Mouse (Mus musculus) erythroblast, embryonic 14.5 days (primary cell): ENCODE results near the gene Cd22. TPM values are rescaled to one million over a fixed set of nuclear protein-coding genes. Genes with fewer than 3 reads are reported as not detected.
"Not testable (repeated sequence)": the region's sequence is repeated elsewhere in the genome, so short reads cannot be mapped to it uniquely, and the experiment has no call there.

Experiments
- H3K27me3 ChIP-seq: 2 replicates; pipeline ENCODE4 v1.6.1; 2012; ENCODE audit warnings: inconsistent platforms; ENCODE audit not compliant: control insufficient read depth
- H3K36me3 ChIP-seq: 2 replicates; pipeline ENCODE4 v1.6.1; 2012; ENCODE audit warnings: mild to moderate bottlenecking, inconsistent platforms; ENCODE audit not compliant: control insufficient read depth
- H3K4me1 ChIP-seq: 2 replicates; pipeline ENCODE4 v1.6.1; 2012; ENCODE audit warnings: inconsistent platforms; ENCODE audit not compliant: control insufficient read depth
- H3K4me3 ChIP-seq: replicated peaks from 2 replicates; pipeline ENCODE3; 2012; ENCODE audit warnings: moderate library complexity, mild to moderate bottlenecking, inconsistent platforms
- H3K9me3 ChIP-seq: 2 replicates; pipeline ENCODE4 v1.6.1; 2012; ENCODE audit warnings: low read length, inconsistent platforms, mixed read lengths; ENCODE audit not compliant: control insufficient read depth
- GATA1 ChIP-seq: IDR thresholded peaks from 2 replicates; pipeline ENCODE4 v1.6.1; 2012; ENCODE audit warnings: low read length, inconsistent platforms, mixed read lengths
- TAL1 ChIP-seq: IDR thresholded peaks from 3 replicates; pipeline ENCODE4 v1.6.1; 2012; ENCODE audit warnings: low read length, inconsistent platforms, mixed read lengths
- polyA plus RNA-seq: library from polyadenylated mRNA; stranded (reverse); fragments of >175 nt; gene quantifications from 2 replicates; pipeline ENCODE4 v1.2.3, GENCODE M21; 2012

Gene Cd22
- polyA plus RNA-seq, result not detected in 2 replicates

DNA sequence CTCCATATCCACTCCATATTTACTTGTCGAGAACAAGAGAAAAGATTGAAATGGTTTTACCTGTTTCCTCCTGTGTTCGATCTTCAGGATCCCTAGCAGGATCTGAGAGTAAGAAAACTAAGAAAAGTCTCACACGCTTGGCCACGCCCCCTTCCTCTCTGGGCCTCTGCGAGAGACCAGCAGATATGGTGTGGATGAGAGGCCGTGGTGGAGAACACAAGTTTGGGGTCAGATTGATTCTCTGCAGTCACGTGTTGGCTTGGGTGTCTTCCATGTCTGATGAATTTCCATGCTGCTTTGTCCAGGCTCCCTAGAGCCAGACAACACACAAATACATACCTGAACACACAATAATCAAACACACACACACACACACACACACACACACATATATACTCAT is at the start of gene Cd22:
Gene Cd22 (minus strand): TSS at position 167 of the 400 bp plus-strand sequence.
- Histone ChIP-seq H3K36me3 (no peaks in the 10 kb centered on the region), H3K4me3 (no peak within 1 kb of the TSS), H3K27me3 (no peaks in the 10 kb centered on the region), H3K9me3 (no peaks in the 10 kb centered on the region), H3K4me1 (no peaks in the 10 kb centered on the region)
- TF ChIP-seq TAL1 (no peak), GATA1 (no peak)

- not testable (repeated sequence) for H3K27me3 ChIP-seq, H3K4me1 ChIP-seq, H3K9me3 ChIP-seq
Measured at GRCm38 (mm10) chr7:30924581-30924980, 44.4 kb upstream of the Cd22 start, which contains the start of gene Hamp2. Gene Hamp2 (minus strand): TSS chr7:30924681.

GRCm38 (mm10) chr7:30924071-30924470 is 43.9 kb upstream of the Cd22 start:
- TF ChIP-seq GATA1 (no peak), TAL1 (no peak)
- Histone ChIP-seq H3K27me3 (no peaks in the 10 kb centered on the region), H3K4me1 (peaks cover 3% of the 10 kb centered on the region; the same call in 1 of the 2 replicates), H3K4me3 (no peak overlapping the region), H3K36me3 (no peaks in the 10 kb centered on the region), H3K9me3 (no peaks in the 10 kb centered on the region)

More at GRCm38 (mm10) chr7:30924581-30924980, 44.4 kb upstream of the Cd22 start, which contains the start of gene Hamp2:
- not testable (repeated sequence) for H3K36me3 ChIP-seq, H3K4me3 ChIP-seq

DNA sequence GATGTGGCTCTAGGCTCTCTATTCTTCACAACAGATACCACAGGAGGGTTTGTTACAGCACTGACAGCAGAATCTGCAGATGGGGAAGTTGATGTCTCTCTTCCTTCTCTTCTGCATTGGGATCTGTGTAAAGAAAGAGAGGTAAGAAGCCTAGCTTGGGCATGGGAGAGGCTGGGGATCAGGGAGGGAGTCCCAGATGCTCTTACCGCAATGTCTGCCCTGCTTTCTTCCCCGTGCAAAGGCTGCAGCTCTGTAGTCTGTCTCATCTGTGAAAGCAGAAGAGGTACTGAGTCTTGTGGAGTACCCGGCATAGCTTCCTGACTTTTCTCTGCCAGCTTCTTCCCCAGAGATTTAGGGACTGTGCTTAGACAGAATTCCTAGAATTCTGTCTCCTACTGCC is 42.3 kb upstream of the Cd22 start:
- not testable (repeated sequence) for H3K27me3 ChIP-seq, H3K4me3 ChIP-seq

GRCm38 (mm10) chr7:30920217-30920616 is 40.1 kb upstream of the Cd22 start:
- Histone ChIP-seq H3K27me3 (no peaks in the 10 kb centered on the region), H3K36me3 (no peaks in the 10 kb centered on the region), H3K4me1 (peaks cover 3% of the 10 kb centered on the region; the same call in 1 of the 2 replicates), H3K9me3 (no peaks in the 10 kb centered on the region), H3K4me3 (no peak overlapping the region)
- TF ChIP-seq TAL1, result no peak
- TF ChIP-seq GATA1, result no peak

More for the DNA sequence above, 42.3 kb upstream of the Cd22 start:
- H3K4me1 ChIP-seq, H3K36me3 ChIP-seq, H3K9me3 ChIP-seq: not testable (repeated sequence)

- H3K27me3 ChIP-seq, result no peaks in the 10 kb centered on the region
Measured at GRCm38 (mm10) chr7:30917219-30917618, 37.1 kb upstream of the Cd22 start.

DNA sequence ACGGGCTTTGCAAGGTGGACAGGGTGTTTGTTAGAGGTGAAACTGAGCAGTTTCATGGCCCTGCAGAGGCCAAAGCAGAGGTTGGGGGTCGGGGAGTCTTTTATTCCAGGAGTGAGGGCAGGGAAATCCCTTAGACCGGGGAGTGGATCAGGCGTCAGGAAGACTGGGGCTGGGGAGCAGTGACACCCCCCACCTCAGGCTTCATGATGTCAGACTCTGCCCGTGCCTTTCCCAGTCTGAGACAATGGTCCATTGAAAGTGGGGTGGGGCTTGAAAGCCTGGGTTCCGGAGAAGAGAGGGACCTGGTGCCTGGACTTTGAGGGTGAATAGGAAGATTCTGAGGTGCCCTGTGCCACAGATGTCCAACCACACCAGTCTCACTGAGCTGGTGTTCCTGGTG is 36.6 kb upstream of the Cd22 start:
- no peaks in the 10 kb centered on the region for H3K27me3 ChIP-seq
- no peaks in the 10 kb centered on the region for H3K36me3 ChIP-seq
- H3K4me3 ChIP-seq, result no peak overlapping the region
- no peaks in the 10 kb centered on the region for H3K9me3 ChIP-seq
- TF ChIP-seq GATA1 (no peak), TAL1 (no peak)
- peaks cover 3% of the 10 kb centered on the region; the same call in 1 of the 2 replicates for H3K4me1 ChIP-seq

More at GRCm38 (mm10) chr7:30917219-30917618, 37.1 kb upstream of the Cd22 start:
- no peaks in the 10 kb centered on the region for H3K36me3 ChIP-seq
- no peaks in the 10 kb centered on the region for H3K9me3 ChIP-seq
- H3K4me1 ChIP-seq, result peaks cover 3% of the 10 kb centered on the region; the same call in 1 of the 2 replicates
- no peak for TF ChIP-seq TAL1
- TF ChIP-seq GATA1, result no peak
- no peak overlapping the region for H3K4me3 ChIP-seq

- Histone ChIP-seq H3K27me3 (no peaks in the 10 kb centered on the region), H3K9me3 (no peaks in the 10 kb centered on the region), H3K4me3 (no peak within 1 kb of the TSS), H3K4me1 (no peaks in the 10 kb centered on the region), H3K36me3 (no peaks in the 10 kb centered on the region)
- TF ChIP-seq GATA1, result no peak
- no peak for TF ChIP-seq TAL1
Measured at GRCm38 (mm10) chr7:30914732-30915131, 34.6 kb upstream of the Cd22 start, which contains the start of gene Mag. Gene Mag (minus strand): TSS chr7:30914873.

DNA sequence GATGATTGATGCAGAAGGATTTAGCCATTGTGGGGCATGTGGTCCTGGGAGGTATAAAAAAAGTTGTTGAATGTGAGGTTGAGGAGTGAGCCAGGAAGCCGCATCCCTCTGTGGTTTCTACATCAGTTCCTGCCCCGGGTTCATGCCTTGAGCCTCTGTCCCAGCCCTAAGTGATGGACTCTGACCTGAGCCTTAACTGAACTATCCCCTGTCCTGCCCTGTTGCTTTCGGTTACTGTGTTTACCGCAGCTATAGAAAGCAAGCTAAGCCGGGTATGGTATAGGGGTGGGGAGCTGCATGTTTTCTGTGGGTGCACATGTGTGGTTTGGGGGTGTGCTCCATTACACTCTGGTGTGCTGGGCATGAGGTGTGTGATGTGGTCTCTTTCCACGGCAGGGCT is 29.6 kb upstream of the Cd22 start:
- TF ChIP-seq GATA1 (no peak), TAL1 (no peak)
- Histone ChIP-seq H3K36me3 (no peaks in the 10 kb centered on the region), H3K4me3 (no peak overlapping the region), H3K4me1 (peaks cover 2% of the 10 kb centered on the region), H3K9me3 (no peaks in the 10 kb centered on the region), H3K27me3 (peaks cover 10% of the 10 kb centered on the region)

GRCm38 (mm10) chr7:30908992-30909431 is 28.9 kb upstream of the Cd22 start:
- Histone ChIP-seq H3K4me3 (no peak overlapping the region), H3K9me3 (no peaks in the 10 kb centered on the region), H3K27me3 (peaks cover 10% of the 10 kb centered on the region), H3K4me1 (peaks cover 2% of the 10 kb centered on the region), H3K36me3 (no peaks in the 10 kb centered on the region)
- TF ChIP-seq GATA1 (no peak), TAL1 (no peak)
